Mouse (Mus musculus) cerebellum, postnatal 4 days (tissue): Measurements from ENCODE around the gene Parp11.

ENCODE experiments used
- DNase-seq, 2 experiments: peaks; one replicate each; pipeline ENCODE4 v3.0.0; 2022; ENCODE audit warnings: low spot score in 2 of 2, mixed read lengths in 1 of 2

The Parp11 gene

DNA sequence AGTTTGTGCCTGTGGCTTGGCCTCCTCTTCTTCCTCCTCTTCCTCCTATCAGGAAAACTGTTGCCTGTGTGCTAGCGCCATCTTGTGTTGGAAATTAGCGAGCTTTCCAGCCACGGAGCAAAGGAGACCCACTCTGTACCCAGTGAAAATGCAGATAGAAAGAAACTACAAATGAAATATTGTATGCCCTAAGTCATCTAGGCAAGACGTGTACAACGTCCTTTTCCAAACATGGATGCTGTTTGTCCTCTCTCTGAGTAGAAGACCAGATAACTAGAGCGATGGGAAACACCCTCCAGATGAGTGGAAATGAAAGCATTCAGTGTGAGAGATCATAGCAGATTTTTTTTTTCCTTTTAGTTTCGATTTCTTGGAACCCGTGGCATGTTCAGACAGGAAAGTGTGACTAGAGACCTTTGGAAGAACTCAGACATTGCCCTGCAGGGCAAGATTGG, at the start of gene Parp11:
TSS of gene Parp11 (plus strand) at position 405 of the 455 bp plus-strand sequence.
- peak; percentile 58 to 77 for DNase-seq

GRCm38 (mm10) chr6:127398073-127398472, 48.6 kb upstream of the Parp11 start:
- DNase-seq, result no peak

GRCm38 (mm10) chr6:127401419-127401818, 45.2 kb upstream of the Parp11 start:
- DNase-seq, result no peak

- peak; percentile 58 to 75 for DNase-seq
Measured at GRCm38 (mm10) chr6:127404070-127404810, 42.4 kb upstream of the Parp11 start.

DNA sequence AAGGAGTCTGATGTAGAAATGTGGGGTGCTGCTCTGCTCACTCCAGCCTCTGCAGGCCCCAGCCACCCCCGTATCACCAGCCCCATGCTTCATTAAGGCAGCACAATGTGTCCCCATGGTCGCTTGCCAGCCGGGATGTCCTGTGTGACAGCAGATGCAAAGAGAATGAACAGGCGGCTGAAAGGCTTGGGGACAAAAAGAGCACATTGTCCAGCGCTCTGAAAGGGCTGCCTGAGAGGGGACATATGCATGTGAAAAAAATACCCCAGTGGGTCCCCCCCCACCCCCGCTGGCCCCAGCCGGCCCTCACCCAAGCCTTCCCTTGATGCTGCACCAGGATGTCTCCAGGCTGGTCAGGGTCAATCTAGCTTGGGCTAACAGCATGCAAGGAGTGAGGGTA, 41.0 kb upstream of the Parp11 start:
- peak in 1 of 2 experiments; percentile 57 for DNase-seq

- DNase-seq, result peak in 1 of 2 experiments; percentile 31
Measured at GRCm38 (mm10) chr6:127407742-127408141, 38.9 kb upstream of the Parp11 start.

DNA sequence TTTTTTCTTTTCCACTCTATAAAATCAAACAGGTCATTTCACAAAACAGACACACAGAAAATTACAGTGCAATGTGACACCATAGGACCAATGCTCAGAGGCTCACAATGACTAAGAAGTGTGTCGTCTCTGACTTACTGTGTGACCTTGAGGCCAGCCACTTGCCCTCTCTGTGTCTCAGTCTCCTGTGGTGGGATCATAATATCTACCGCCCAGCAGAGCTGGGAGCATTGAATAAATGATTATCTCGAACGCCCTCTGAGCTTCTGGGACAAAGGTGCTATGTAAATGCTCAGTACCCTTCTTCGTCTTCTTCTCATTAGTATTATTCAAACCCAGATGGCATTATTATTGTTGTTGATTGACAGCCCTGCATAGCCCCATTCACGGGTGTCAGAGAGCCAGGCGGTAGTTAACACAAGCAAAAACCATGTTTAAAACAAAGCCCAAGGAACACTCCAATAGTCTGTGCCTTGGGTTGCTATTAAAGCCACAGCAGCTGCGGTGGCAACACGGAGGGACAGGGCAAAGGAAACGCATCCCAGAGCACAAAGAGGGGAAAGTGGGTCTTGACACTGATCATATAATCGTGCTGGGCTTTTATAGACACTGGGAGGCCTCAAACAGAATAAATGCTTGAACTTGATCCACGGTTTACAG, 29.0 kb upstream of the Parp11 start:
- DNase-seq, result no peak

- DNase-seq, result no peak
Measured at GRCm38 (mm10) chr6:127418322-127418721, 28.3 kb upstream of the Parp11 start.

GRCm38 (mm10) chr6:127420115-127420514, 26.5 kb upstream of the Parp11 start:
- no peak for DNase-seq

GRCm38 (mm10) chr6:127425095-127425494, 21.5 kb upstream of the Parp11 start:
- no peak for DNase-seq

DNA sequence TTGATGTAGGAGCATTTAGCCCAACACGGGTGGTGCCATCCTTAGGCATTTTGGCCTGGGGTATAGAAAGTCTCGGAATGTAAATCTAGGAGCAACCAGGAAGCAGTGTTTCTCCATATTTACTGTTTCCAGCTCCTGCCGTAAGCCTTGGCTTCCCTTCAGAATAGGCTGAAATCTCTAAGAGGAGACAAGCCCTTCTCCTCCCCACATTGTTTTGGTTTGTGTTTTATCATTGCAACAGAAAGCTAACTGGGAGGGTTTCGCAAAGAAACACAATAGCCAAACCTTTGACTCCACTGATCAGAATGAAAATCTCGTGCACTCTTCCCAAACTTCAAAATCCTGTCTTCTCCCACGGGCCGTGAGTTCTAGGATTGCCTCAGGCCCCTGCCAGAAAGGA, 15.9 kb upstream of the Parp11 start:
- DNase-seq, result no peak

GRCm38 (mm10) chr6:127431196-127431766, 15.4 kb upstream of the Parp11 start:
- DNase-seq, result no peak

DNA sequence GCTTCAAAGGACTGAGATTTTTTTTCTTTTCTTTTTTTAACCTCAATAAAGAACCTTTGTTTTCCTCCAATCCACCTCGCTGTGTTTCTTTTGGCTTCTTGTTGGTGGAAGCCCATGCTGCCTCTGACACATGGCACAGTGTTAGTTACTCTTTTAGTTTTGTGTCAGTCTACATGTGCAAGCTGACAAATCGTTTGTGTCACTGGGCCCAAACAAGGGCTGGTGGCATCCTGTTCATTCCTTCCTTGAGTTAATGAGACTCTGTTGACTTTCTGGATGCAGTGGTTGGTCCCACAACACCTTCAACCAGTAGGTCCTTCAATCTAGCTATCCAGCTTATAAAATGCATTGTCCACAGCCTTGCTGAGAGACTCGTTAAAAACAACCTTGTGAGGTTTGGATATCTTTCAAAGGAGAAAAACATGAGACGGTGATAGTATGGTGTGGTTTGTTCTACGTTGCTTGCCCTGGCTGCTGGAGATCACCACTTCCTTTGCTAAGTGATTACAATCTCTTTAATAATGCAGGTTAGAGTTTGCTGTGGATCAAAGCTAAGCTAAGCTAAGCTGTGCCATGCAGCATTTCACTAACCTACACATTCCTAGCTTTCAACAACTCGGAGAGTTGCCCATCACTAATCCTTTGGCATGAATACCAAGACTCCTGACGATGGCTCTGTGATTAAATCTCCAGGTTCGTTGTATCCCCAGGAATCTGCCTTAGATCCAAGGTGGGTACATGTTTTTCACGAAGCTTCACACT, 12.6 kb upstream of the Parp11 start:
- no peak for DNase-seq

DNA sequence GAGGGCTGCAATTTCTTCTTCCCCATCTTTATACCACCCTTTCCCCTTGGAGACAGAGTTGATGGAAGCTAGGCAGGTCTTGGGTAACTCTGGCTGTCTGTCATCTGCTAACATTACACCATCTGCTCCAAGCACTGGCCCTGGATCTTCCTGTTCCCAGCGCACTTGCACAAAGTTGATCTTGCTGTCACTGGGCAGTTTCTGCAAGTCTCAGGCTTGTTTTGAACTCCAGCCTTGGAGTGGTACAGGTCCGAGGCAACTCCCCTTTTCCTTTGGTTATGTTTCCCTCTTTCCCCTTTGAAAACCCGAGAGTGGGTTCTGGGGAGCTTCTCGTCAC, 12.0 kb upstream of the Parp11 start:
- no peak for DNase-seq

DNA sequence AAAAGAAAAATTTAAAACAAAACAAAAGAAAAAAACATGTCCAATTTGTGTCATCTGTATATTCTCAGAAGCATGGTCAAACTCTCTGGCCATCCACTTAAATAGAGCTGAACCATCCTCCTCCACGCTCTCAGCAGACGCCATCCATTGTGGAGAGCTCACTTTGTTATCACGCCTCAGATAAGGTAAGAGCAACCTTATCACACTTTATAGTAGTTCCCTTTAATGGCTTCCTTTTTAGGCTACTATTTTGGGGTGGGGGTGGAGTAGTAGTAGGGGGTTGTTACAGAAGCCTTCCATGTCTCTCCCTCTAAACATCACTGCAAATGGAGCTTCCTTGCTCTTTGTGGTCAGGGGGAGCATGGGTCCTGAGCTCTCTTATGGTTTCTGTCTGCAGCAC, 7.6 kb upstream of the Parp11 start:
- no peak for DNase-seq

GRCm38 (mm10) chr6:127439540-127440195, 7.0 kb upstream of the Parp11 start:
- peak in 1 of 2 experiments; percentile 62 for DNase-seq

- peak in 1 of 2 experiments; percentile 30 for DNase-seq
Measured at GRCm38 (mm10) chr6:127440416-127441104, 6.1 kb upstream of the Parp11 start.

DNA sequence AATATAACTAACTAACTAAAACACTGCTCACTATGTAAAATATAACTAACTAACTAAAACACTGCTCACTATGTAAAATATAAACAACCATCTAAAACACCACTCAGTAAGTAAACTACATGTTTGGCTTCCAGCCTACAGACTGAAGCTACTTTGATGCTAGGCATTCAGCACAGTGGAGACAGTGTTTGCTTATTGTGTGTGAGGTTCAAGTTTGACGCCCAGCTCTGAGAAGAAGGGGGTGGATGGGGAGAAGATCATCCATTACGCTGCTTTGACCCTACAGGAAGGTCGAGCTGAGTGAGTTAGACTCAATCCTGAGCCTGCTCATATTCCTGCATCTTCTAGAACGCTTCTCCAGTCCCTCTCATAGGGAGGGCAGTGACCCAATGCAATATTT, 4.1 kb upstream of the Parp11 start:
- no peak for DNase-seq

GRCm38 (mm10) chr6:127443910-127444309, 2.7 kb upstream of the Parp11 start:
- no peak for DNase-seq

- no peak for DNase-seq
Measured at GRCm38 (mm10) chr6:127444466-127444865, 2.2 kb upstream of the Parp11 start.
